Mouse (Mus musculus): ENCODE results near the gene Ddo. TPM values are rescaled to one million over a fixed set of nuclear protein-coding genes. Genes with fewer than 3 reads are reported as not detected.

Gene Ddo
- polyA plus RNA-seq, 1 experiment from 2014 or later = 1.2 TPM

DNA sequence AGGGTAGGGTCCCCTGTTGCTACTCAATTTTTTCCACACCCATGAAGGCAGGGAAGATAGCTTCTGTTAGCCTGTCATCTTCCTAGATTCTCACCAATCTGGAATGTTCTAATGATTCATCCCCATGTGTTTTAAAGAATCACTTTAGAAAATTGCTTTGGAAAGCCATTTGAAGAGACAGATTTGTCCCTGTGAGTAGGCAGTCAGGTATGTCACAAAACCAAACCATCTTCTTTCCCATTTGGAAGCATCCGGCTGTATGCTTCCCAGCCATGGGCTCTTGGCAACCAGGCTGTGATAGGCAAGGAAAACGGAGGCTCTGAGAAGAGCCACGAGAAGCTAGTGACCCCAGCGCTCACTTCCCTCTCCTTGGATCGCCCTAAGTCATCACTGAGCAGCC lies 100.4 kb downstream of the Ddo start:
- Histone ChIP-seq H3K4me1 (ENCODE audit: control insufficient read depth, insufficient read depth, low read length) (peaks cover 12% of the 10 kb centered on the region), H3K27me3 (ENCODE audit: control insufficient read depth, insufficient read depth, low read depth, low read length) (no peaks in the 10 kb centered on the region), H3K4me3 (ENCODE audit: low read depth, low read length) (no peak overlapping the region), H3K4me2 (ENCODE audit: low read length) (no peak overlapping the region), H3K36me3 (ENCODE audit: control insufficient read depth, insufficient read depth, low read length) (no peaks in the 10 kb centered on the region), H3K9me3 (replicated peaks; ENCODE audit: control insufficient read depth, low read length, poor library complexity, severe bottlenecking) (no peaks in the 10 kb centered on the region), H3K9ac (ENCODE audit: low read depth, low read length) (no peak overlapping the region), H3K27ac (ENCODE audit: low read length) (no peak overlapping the region)
- 88% methylated on average over 5 of the region's 5 CpGs for WGBS
- ATAC-seq = no peak

Other genes starting within 250 kb of the Ddo start
- not detected in 2 replicates for gene Slc22a16, start 59.7 kb upstream of the Ddo start, polyA plus RNA-seq (2015; fragmentation: Nextera tagmentation; extraction: Ambion mirVana)
- gene Mettl24, start 53.3 kb downstream of the Ddo start, polyA plus RNA-seq (2015; fragmentation: Nextera tagmentation; extraction: Ambion mirVana) = 0.72 and 0.78 TPM in 2 replicates